Mouse (Mus musculus) frontal cortex, postnatal 25 days (tissue): ENCODE data around the gene Gm4952.
"Not testable (repeated sequence)": the region's sequence is repeated elsewhere in the genome, so short reads cannot be mapped to it uniquely, and the experiment has no call there.

Experiments used
- DNase-seq, 2 experiments: peaks; one replicate each; pipeline ENCODE4 v3.0.0; 2022; ENCODE audit warnings: low spot score in 2 of 2

The Gm4952 gene

DNA sequence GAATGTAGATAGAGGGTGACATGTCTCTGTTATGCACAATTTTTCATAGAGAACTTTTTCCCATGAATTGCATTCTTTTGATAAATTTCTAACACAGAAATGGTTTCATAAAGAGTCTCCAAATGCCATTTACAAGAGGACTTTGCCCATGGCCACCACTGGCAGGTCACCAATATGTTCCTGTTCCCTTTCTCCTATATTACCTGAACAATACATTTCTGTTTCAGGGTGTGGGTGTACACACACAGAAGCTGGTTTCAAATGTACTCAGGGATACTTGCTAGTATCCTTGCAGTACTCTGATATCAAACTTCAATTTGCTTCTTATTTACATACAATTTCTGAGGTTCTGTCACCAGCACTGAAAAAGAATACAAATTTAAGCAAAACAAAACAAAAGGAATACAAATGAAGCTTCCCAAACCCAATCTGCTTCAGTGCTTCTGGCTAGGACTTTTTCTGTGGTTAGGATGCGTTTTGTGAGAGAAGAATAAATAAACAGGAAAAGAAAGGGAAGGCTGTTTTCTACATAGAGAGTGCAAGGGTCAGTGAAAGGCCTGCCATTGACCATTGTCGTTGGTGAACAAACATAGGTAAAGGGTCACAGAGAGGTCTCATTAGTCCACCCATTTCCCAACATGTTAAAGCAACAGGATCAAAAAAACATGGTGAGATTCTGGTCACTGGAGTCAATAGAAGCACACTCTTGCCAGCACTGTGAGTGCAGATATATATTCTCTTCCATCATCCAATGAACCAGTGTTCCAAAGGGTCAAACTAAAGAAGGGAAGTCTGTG lies 1.1 kb downstream of the Gm4952 start:
- no peak for DNase-seq

DNA sequence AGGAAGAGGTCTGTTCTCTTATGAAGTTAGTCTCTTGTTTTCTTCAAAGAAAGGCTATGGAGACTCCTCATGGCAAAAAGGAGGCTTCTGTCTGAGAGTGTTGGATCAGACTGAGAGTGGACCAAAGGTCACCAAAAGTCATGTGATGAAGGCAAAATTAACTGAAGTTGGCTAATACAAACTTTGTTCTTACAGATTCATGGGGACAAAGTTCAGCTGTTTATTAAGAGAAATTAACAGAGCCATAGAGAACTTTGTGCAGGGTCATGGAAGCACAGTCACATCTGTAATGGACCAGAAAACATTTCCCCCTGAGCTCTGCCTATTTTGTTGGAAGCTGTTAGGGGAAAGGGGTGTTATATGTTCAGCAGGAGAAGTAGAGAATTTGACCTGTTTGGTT lies 8.6 kb downstream of the Gm4952 start:
- DNase-seq: no peak

DNA sequence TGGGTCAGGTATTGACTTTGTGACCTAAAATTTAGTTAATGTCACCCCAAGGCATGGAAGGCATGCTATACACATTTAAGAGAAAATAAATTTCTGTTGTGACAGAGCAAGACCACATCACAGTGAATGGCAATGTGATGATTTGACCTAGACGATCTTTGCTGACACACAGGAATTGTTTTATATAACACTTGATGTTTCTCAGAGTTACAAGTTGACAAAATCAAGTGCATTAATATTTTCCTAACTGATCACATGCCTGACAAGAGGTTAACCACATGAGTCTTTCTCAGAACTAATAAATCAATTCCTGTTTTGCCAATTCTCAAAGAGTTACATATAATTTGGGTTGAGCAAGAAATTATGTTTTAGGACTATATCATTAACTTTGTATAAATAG lies 13.9 kb downstream of the Gm4952 start:
- no peak for DNase-seq

DNA sequence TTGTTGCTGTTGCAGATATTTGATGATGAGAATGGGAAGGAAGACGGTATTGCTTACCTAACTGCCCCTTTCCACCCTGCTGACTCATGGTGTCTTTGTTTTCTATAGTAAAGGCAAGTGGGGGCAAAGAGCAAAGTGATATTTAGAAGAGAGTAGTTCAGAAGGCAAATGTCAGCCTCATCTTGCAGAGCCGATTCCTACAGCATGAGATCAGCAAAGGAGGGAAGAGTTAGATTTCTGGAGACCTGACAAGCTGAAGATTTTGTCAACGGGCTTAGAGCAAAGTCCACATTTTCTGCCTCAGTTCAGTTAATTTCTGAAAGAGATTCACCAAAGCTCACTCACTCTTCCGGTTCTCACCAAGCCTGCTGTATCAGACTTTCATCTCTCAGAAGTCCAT lies 33.4 kb downstream of the Gm4952 start, which contains the start of gene Glyat:
Glyat (plus strand) TSS at position 133 of the 400 bp plus-strand sequence.
- DNase-seq: no peak

DNA sequence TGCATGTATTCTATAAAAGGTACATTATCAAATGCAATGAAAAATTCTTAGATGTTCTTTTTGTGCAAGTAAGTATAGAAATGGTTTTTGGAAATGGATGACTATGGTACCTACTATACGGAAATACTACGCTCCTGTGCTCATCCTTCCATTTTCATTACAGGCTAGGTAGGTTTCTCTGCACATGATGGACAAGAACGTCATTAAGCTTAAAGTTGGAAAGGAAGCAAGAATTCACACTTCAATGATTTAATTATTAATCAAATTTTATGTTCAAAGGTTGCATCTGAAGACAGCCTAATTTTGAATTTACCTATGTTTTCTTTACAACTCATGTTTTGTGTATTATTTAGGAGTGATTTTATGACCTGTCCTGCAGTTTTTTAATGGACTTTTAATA lies 34.5 kb downstream of the Gm4952 start:
- no peak for DNase-seq

DNA sequence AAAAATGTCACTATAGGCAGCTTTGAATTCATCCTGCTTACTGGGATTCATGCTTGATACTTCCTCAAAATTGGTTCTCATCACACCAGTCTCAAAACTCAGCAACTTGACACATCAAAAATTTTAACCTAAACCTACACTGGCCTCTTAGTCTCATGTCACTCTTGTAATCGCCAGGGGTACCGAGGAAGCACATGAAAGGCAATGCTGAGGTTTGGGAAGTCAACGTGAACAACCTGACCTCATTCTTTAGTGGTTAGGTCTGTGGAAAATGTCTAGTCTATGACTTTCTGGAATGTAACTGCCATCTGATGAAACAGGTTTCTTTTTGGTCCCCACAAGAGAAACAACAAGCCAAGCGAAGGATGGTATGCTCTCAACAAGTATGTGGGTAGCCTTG lies 35.2 kb downstream of the Gm4952 start:
- no peak for DNase-seq

DNA sequence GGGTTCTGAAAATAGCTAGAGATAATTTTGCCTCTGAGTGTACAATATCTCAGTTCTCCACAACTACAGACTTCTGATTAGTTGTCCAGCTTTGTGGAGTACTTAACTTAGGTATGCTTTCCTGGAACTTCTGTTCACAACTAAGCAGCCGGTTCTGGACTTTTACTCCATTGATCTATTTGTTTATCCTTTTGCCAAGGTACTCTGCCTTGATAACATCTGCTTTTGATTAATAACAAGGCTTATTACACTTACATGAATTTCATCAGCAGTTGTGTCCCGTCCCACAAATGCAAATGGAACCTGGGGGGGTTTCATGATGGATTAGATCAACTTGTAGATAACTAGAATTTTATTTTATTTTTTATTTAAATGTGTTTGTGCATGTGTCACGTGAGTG lies 37.1 kb downstream of the Gm4952 start:
- DNase-seq: no peak

DNA sequence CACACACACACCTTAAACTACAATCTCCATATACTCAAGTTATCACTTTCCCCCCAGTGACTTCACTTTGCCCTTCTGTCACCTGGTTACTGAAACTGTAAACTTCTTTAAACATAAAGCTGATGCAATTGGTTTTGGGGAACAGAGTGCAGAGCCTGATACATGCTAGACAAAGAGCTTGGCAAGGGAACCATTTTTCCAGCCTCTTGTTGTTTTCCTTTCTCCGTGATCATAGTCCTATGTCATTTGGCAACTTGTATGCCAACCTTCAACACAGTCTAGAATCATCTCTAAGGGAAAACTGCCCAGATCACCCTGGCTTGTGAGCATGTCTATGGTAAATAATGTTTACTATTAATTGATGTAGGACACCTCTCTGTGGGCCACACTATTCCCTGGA lies 38.3 kb downstream of the Gm4952 start:
- no peak for DNase-seq

DNA sequence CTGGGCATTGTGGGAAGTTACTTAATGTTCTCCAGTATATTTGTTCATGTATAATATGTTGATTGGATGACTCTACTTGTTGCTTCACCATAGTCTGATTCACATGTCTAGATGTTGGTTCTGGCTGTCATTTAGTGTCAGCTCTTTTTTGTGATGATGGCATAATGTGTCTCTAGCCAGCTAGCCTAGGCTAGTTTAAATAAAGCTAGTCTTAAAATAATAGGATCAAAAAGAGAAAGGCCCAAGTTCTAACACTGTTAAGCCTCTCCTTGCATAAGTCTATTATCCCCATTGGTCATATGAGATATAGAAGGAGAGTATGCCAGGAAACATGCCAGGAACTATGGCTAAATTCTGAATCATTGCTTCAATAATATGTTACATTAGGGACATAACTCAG lies 49.7 kb downstream of the Gm4952 start:
- DNase-seq: no peak

DNA sequence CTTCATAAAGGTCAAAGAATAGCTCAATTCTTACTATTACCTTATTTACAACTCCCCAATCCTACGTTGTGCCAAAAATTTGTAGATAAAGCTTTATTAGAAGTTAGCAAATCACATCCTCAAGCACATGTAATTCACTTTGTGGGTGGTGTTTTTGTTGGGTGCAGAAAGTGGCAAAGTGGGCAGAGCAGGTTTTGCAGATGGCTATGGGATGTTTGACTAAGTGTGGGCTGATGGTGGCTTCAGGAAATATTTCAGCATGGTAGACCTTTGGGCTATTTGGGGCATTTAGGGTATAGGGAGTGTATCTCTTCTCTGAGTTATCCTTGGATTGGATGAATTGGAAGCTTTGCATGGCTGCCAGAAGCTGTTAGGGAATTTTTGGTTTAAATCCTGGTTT lies 66.4 kb downstream of the Gm4952 start:
- DNase-seq: no peak

DNA sequence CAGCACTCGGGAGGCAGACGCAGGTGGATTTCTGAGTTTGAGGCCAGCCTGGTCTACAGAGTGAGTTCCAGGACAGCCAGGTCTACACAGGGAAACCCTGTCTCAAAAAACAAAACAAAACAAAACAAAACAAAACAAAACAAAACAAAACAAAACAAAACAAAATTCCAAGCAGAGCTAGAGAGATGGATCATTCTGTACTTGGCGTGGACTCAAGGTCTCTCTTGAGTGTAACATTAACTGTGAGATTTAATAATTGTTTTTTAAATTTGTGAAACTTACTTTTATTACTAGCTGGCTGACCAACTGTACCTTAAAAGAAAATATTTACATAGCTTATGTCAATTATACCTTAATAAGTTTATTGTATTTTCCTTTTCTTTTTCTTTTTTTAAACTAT lies 68.8 kb downstream of the Gm4952 start:
- DNase-seq: not testable (repeated sequence)

DNA sequence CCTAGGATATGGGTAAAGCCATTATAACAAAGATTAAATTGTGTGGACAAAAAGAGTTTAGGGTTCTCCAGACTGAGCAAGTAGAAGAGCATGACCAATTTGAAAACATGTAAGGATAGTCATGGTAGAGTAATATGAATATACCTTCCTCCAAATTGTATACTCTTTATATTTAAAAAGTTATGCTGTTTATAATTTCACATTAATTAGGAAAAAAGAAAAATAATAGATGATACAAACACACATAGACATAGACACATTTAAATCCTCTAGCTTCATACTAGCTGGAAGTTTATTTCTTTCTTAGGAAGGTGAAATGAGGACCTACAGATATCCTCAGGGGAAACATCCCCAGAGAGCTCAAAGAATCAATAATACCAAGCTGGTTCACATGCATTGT lies 70.4 kb downstream of the Gm4952 start, which contains the start of gene Olfr1442:
Olfr1442 (plus strand) TSS at position 301 of the 400 bp plus-strand sequence.
- no peak for DNase-seq

DNA sequence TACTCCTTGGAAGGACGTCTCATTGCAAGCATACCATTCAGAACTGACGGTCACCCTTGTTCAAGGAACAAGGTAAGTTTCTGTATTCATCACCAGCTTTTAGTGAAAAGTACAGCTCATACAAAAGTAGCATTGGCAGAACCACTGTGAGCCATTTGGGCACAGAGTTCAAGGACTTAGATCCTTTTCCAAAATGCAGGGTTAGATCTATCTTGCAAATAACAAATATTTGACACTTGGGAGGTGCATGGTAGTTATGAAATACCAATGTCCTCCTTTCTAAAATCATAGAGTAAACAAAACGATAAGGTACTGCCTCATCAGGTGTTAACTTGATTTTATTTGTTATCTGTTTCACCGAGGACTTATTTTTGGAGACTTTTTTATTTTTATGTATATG lies 71.3 kb downstream of the Gm4952 start:
- no peak for DNase-seq

DNA sequence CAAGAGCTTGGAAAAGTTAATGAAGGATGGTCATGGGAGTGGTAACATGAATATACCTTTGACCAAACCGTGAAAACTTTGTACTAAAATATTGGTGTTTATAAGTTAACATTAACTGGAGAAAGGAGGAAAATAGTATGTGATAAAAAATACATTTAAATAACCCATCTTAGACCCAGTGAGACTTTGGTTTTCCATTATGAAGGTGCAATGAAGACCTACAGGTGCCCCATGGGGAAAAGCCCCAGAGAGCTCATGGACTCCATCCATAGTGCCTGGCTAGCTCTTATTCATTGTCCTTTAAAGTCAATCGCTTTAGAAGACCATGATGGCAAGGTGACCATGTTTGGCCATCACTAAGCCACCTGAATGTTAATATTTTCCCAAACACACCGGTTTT lies 78.0 kb downstream of the Gm4952 start, which contains the start of gene Olfr1443:
Olfr1443 (plus strand) TSS at position 301 of the 400 bp plus-strand sequence.
- DNase-seq: no peak
